Mouse (Mus musculus) CD8-positive naive resting alpha-beta T cell, adult 2 months (primary cell): Measurements from ENCODE around the gene Stoml1.

ENCODE experiments used
- DNase-seq, 2 experiments: peaks; one replicate each; pipeline ENCODE4 v3.0.0; 2022; ENCODE audit warnings: low read depth in 2 of 2, low spot score in 2 of 2

Stoml1 gene

GRCm38 (mm10) chr9:58253033-58253804 is at the start of gene Stoml1:
TSS of gene Stoml1 (plus strand) at chr9:58253164.
- DNase-seq = peak; percentile 93 to 96

GRCm38 (mm10) chr9:58203516-58204447 is 49.2 kb upstream of the Stoml1 start, which contains the start of the genes Islr and Islr2:
TSS of gene Islr (minus strand) at chr9:58204306.
TSS of gene Islr2 (minus strand) at chr9:58204319.
- peak; percentile 27 to 51 for DNase-seq

GRCm38 (mm10) chr9:58204448-58205000 is 48.4 kb upstream of the Stoml1 start:
- peak; percentile 79 to 88 for DNase-seq

DNA sequence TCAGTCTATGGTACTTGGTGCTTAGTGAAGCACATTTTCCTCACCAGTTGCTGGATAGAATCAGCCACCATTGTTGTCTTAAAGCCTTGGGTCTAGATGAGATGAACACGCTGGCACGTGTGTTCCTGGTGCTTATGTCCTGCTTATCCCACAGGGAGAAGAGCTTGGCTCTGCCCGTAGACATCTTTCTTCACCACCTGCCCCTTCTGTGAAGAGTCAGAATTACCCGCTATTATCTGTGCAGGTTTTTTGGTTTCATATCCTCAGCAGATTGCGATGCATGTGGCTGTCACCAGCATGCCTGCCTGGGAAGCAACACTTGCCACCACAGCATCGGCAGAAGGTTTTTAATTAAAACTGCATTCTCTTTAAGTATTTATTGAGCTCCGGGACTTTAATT is 47.0 kb upstream of the Stoml1 start:
- DNase-seq = no peak

- DNase-seq = no peak
Observed at GRCm38 (mm10) chr9:58209462-58210303, 43.3 kb upstream of the Stoml1 start.

- no peak for DNase-seq
Observed at GRCm38 (mm10) chr9:58210304-58210627, 42.7 kb upstream of the Stoml1 start.

GRCm38 (mm10) chr9:58213377-58213776 is 39.6 kb upstream of the Stoml1 start:
- no peak for DNase-seq

DNA sequence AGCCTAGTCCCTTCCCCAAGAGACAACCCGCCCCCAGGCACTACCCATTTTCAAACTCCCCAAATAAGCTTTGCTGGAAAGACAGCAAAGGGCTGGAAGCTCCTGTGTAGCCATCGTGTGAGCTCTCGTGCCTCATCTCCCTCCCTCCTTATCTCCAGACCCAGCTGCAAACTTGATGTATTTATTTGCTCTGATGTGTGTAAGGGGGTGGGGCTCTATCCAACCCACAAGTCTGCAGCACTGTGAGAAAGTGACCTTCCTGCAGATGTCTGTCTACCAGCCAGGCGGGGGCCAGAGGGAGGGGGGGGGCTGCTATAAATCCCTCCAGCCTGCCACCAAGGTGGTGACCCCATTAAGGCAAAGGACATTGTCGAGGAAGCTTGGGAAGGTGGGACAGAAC is 39.1 kb upstream of the Stoml1 start:
- DNase-seq = no peak

GRCm38 (mm10) chr9:58214519-58215180 is 38.3 kb upstream of the Stoml1 start:
- DNase-seq = no peak

- no peak for DNase-seq
Observed at GRCm38 (mm10) chr9:58216402-58216801, 36.6 kb upstream of the Stoml1 start.

DNA sequence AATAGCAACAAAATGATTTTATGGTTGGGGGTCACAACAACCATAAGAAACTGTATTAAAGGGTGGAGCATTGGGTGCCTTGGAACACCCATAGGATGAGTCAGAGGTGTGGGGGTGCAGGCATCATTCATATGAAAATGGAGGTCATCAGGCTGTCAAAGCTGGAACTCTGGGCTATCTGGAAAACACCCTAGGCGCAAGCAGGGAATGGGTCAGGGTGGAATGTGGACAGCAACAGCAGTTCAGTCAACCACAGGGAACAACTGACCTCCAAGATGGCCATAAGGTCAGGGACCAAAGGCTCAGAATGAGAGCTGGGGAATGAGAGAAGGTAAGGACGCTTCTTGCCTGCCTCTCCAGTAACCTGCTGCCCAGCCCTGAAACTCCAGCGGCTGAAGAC is 34.4 kb upstream of the Stoml1 start:
- DNase-seq = no peak

- peak in 1 of 2 experiments; percentile 30 for DNase-seq
Observed at GRCm38 (mm10) chr9:58220218-58220903, 32.6 kb upstream of the Stoml1 start.

DNA sequence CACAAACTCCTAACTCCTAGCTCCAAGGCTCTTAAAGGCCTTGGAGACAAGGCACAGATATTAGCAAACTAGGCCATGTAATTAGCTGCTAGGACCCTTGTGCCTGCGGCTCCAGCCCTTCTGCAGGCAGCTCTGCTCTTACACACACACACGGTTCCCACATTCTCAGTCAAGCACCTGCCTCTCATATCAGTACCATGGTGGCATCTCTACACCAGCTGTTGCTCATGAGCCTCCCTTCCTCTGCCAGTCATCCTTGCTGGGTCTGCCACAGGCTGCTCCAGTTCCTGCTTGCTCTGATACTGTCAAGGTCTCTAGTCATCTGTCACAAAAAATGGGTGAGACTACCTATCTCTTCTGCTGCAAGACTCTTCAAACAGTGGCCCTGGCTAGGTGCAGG is 28.6 kb upstream of the Stoml1 start:
- DNase-seq = no peak

DNA sequence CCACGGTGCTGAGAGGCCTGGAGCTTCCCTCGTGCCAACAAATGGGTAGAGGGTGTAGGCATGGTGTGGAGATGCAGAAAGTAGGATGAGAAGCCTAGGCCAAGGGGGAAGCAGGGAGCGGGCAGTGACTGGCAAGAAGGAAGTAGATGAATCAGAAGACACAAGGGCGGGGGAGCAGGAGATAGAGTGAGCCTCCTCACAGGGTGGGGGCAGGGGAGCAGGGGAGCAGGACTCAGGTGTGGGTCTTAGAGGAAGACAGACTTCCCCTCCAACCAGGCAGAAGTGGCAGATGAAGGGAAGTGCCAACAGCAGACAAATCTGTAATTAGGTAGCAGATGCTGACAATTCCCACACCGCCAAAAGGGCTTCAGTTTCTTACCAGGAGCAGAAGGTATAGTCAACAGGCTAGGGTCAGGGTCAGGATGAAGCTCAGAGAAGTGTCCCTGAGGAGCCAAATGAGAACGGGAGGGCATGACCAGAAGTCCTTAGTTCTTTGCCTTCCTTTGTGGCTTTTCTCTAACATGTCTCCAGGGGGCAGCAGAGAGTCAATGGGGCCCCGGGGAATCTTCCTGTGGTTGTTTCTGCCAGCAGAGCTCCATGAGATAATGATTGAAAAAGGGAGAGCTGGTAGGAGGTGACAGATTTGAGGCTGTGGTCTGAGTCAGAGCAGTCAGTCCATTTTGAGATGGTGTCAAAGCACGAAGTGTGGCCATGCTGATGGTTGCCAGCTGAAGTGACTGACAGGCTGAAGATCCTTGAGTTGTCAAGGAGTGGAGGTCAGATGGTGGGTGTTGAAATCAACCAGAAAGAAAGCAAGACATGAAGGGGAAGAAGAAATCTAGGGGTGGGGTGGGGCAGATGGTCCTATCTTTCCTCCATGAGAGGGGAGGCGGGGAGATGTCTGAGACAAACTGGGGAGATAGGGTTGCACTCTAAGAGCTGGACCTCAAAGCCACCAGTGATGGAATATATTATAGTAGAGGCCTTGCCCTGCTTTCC is 26.8 kb upstream of the Stoml1 start:
- DNase-seq = peak; percentile 58 to 64

DNA sequence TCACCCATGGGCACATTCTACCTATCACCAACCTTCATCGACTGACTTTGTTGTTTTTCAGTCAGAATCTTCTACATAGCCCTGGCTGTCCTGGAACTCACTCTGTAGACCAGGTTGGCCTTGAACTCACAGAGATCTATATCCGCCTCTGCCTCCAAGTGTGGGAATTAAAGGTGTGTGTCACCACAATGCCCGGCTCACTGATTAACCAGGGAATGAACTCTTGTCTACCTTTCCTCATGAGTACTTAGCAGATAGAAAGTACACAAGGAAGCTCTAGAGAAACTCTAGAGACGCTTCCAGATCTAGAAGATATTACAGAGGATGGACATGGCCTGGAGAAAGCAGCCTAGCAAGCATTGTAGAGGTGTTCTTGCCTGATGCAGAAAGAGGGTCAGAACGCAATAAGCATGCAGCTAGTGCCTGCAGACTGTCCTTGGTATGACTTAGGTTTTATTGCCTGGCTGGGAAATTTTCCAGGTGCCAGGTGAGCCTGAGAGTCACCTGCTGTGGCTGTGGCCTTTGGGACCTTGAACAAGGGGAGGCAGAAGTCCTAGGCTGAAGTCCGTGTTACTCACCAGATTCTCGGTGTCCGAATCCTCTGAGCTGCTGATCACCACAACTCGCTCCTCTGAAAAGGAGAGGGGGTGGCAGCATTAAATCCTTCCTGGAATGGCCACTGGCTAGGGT is 24.0 kb upstream of the Stoml1 start:
- no peak for DNase-seq

- DNase-seq = no peak
Observed at GRCm38 (mm10) chr9:58231746-58232145, 21.2 kb upstream of the Stoml1 start.

- no peak for DNase-seq
Observed at GRCm38 (mm10) chr9:58232374-58232773, 20.6 kb upstream of the Stoml1 start.

DNA sequence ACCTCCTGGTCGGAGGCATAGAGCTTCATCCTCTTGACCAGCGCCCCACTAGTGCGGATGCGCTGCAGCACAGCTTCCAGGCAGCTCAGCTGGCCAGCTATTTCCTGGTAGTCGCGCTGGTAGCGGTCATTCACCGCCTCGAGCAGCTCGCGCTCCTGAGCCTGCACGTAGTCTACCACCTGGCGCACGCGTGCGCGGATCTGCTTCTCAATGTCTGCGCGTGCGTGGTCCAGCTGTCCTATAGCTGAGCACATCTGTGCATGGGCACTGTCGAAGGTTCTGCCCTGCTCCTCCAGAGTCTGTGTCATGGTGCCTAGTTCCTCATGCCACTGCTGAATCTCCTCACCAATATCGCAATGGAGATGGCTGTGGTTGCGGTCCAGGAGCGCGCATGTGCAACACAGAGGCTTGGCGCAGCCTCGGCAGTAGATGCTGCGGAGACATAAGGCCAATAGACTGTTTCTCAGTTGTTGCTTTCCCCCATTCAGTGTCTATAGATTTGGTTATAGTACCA is 18.4 kb upstream of the Stoml1 start:
- DNase-seq = no peak
